Mouse (Mus musculus) G1E (cell line): ENCODE data around the gene Dmd.

Experiments
- CTCF ChIP-seq: IDR thresholded peaks from 2 replicates; pipeline ENCODE4 v1.5.1; 2012; ENCODE audit warnings: low read depth, low read length, inconsistent platforms, mixed read lengths
- GATA1 ChIP-seq: IDR thresholded peaks from 2 replicates; pipeline ENCODE4 v1.6.1; 2012; ENCODE audit warnings: borderline replicate concordance, low read length, inconsistent platforms, mixed read lengths

- TF ChIP-seq GATA1 (no peak), CTCF (no peak)
Measured at GRCm38 (mm10) chrX:82948630-82949029, at the start of gene Dmd.
